Mouse (Mus musculus): Measurements from ENCODE around the gene Col1a1. TPM values are rescaled to one million over a fixed set of nuclear protein-coding genes. Genes with fewer than 3 reads are reported as not detected.

The Col1a1 gene
- polyA plus RNA-seq, 1 experiment from 2014 or later: 64.7 TPM

GRCm38 (mm10) chr11:94986435-94986834 is 50.4 kb downstream of the Col1a1 start:
- peaks cover 16% of the 10 kb centered on the region for H3K4me1 ChIP-seq (ENCODE audit: control insufficient read depth, insufficient read depth, low read length)
- H3K9me3 ChIP-seq (ENCODE audit: control insufficient read depth, low read length): no peaks in the 10 kb centered on the region
- 70% methylated on average over 2 of the region's 2 CpGs for WGBS
- H3K27me3 ChIP-seq (ENCODE audit: control insufficient read depth, insufficient read depth, low read length): no peaks in the 10 kb centered on the region
- H3K9ac ChIP-seq (replicated peaks; ENCODE audit: low read length): no peak overlapping the region
- H3K27ac ChIP-seq (replicated peaks; ENCODE audit: low read depth, low read length): no peak overlapping the region
- DNase-seq: no peak
- H3K4me3 ChIP-seq (replicated peaks; ENCODE audit: low read depth, low read length): no peak overlapping the region
- H3K4me2 ChIP-seq (ENCODE audit: low read length): no peak overlapping the region
- no peak for ATAC-seq (ENCODE audit: low FRiP score, low TSS enrichment)
- H3K36me3 ChIP-seq (ENCODE audit: control insufficient read depth, insufficient read depth, low read length): no peaks in the 10 kb centered on the region

- no peak overlapping the region for H3K27ac ChIP-seq (replicated peaks; ENCODE audit: low read depth, low read length)
- 0 out of 2 replicates have a peak overlapping the region, but pooled peaks have one; percentile 12 for H3K9ac ChIP-seq (replicated peaks; ENCODE audit: low read length)
- no peaks in the 10 kb centered on the region for H3K27me3 ChIP-seq (ENCODE audit: control insufficient read depth, insufficient read depth, low read length)
- no peak overlapping the region for H3K4me3 ChIP-seq (replicated peaks; ENCODE audit: low read depth, low read length)
- DNase-seq: no peak
- H3K4me1 ChIP-seq (ENCODE audit: control insufficient read depth, insufficient read depth, low read length): peaks cover 16% of the 10 kb centered on the region
- H3K4me2 ChIP-seq (ENCODE audit: low read length): no peak overlapping the region
- H3K9me3 ChIP-seq (ENCODE audit: control insufficient read depth, low read length): no peaks in the 10 kb centered on the region
- 41% methylated on average over 6 of the region's 6 CpGs for WGBS
- H3K36me3 ChIP-seq (ENCODE audit: control insufficient read depth, insufficient read depth, low read length): no peaks in the 10 kb centered on the region
- ATAC-seq (ENCODE audit: low FRiP score, low TSS enrichment): no peak
Measured at GRCm38 (mm10) chr11:94987341-94987740, 51.3 kb downstream of the Col1a1 start.

- Histone ChIP-seq H3K36me3 (ENCODE audit: control insufficient read depth, insufficient read depth, low read length) (no peaks in the 10 kb centered on the region), H3K4me2 (ENCODE audit: low read length) (no peak overlapping the region), H3K9ac (replicated peaks; ENCODE audit: low read length) (no peak overlapping the region), H3K4me3 (replicated peaks; ENCODE audit: low read depth, low read length) (no peak overlapping the region), H3K9me3 (ENCODE audit: control insufficient read depth, low read length) (no peaks in the 10 kb centered on the region), H3K27me3 (ENCODE audit: control insufficient read depth, insufficient read depth, low read length) (no peaks in the 10 kb centered on the region), H3K27ac (replicated peaks; ENCODE audit: low read depth, low read length) (no peak overlapping the region), H3K4me1 (ENCODE audit: control insufficient read depth, insufficient read depth, low read length) (peaks cover 16% of the 10 kb centered on the region)
- DNase-seq (no peak), ATAC-seq (ENCODE audit: low FRiP score, low TSS enrichment) (no peak)
- 85% methylated on average over 8 of the region's 8 CpGs for WGBS
Measured at GRCm38 (mm10) chr11:94987851-94988250, 51.8 kb downstream of the Col1a1 start.

- Histone ChIP-seq H3K4me1 (ENCODE audit: control insufficient read depth, insufficient read depth, low read length) (peaks cover 28% of the 10 kb centered on the region), H3K9ac (replicated peaks; ENCODE audit: low read length) (peak overlapping the region; percentile 79), H3K4me3 (replicated peaks; ENCODE audit: low read depth, low read length) (peak overlapping the region; percentile 94), H3K27ac (replicated peaks; ENCODE audit: low read depth, low read length) (peak overlapping the region; percentile 89), H3K4me2 (ENCODE audit: low read length) (peak overlapping the region; percentile 97), H3K9me3 (ENCODE audit: control insufficient read depth, low read length) (no peaks in the 10 kb centered on the region), H3K27me3 (ENCODE audit: control insufficient read depth, insufficient read depth, low read length) (no peaks in the 10 kb centered on the region), H3K36me3 (ENCODE audit: control insufficient read depth, insufficient read depth, low read length) (no peaks in the 10 kb centered on the region)
- DNase-seq (no peak), ATAC-seq (ENCODE audit: low FRiP score, low TSS enrichment) (no peak)
- WGBS: 21% methylated on average over 10 of the region's 10 CpGs
Measured at GRCm38 (mm10) chr11:94988780-94989561, 52.9 kb downstream of the Col1a1 start.

- H3K36me3 ChIP-seq (ENCODE audit: control insufficient read depth, insufficient read depth, low read length): no peaks in the 10 kb centered on the region
- peak; percentile 95 for DNase-seq
- ATAC-seq (ENCODE audit: low FRiP score, low TSS enrichment): peak; percentile 63
- H3K27ac ChIP-seq (replicated peaks; ENCODE audit: low read depth, low read length): peak overlapping the region; percentile 89
- H3K4me2 ChIP-seq (ENCODE audit: low read length): peak overlapping the region; percentile 97
- no peaks in the 10 kb centered on the region for H3K9me3 ChIP-seq (ENCODE audit: control insufficient read depth, low read length)
- H3K9ac ChIP-seq (replicated peaks; ENCODE audit: low read length): peak overlapping the region; percentile 79
- H3K4me1 ChIP-seq (ENCODE audit: control insufficient read depth, insufficient read depth, low read length): peaks cover 34% of the 10 kb centered on the region
- H3K27me3 ChIP-seq (ENCODE audit: control insufficient read depth, insufficient read depth, low read length): no peaks in the 10 kb centered on the region
- 3% methylated on average over 12 of the region's 12 CpGs for WGBS
- H3K4me3 ChIP-seq (replicated peaks; ENCODE audit: low read depth, low read length): peak overlapping the region; percentile 94
Measured at GRCm38 (mm10) chr11:94989562-94990017, 53.6 kb downstream of the Col1a1 start.

GRCm38 (mm10) chr11:94990102-94990748 is 54.2 kb downstream of the Col1a1 start:
- no peak for DNase-seq
- WGBS: 43% methylated on average over 6 of the region's 6 CpGs
- peak overlapping the region; percentile 97; the same call in 1 of the 2 replicates for H3K9ac ChIP-seq (replicated peaks; ENCODE audit: low read length)
- H3K9me3 ChIP-seq (ENCODE audit: control insufficient read depth, low read length): no peaks in the 10 kb centered on the region
- H3K4me2 ChIP-seq (ENCODE audit: low read length): peak overlapping the region; percentile 97
- H3K4me3 ChIP-seq (replicated peaks; ENCODE audit: low read depth, low read length): peak overlapping the region; percentile 94
- ATAC-seq (ENCODE audit: low FRiP score, low TSS enrichment): 0 out of 2 replicates have a peak, but pooled peaks have one; percentile 7
- H3K27me3 ChIP-seq (ENCODE audit: control insufficient read depth, insufficient read depth, low read length): no peaks in the 10 kb centered on the region
- peak overlapping the region; percentile 95 for H3K27ac ChIP-seq (replicated peaks; ENCODE audit: low read depth, low read length)
- H3K36me3 ChIP-seq (ENCODE audit: control insufficient read depth, insufficient read depth, low read length): no peaks in the 10 kb centered on the region
- H3K4me1 ChIP-seq (ENCODE audit: control insufficient read depth, insufficient read depth, low read length): peaks cover 40% of the 10 kb centered on the region

GRCm38 (mm10) chr11:94990749-94991577 is 54.9 kb downstream of the Col1a1 start, which contains the start of gene Ppp1r9b:
Gene Ppp1r9b, plus strand, starts transcription at chr11:94991035.
- H3K27me3 ChIP-seq (ENCODE audit: control insufficient read depth, insufficient read depth, low read length): no peaks in the 10 kb centered on the region
- DNase-seq (peak; percentile 95), ATAC-seq (ENCODE audit: low FRiP score, low TSS enrichment) (peak; percentile 88)
- H3K4me2 ChIP-seq (ENCODE audit: low read length): peak within 1 kb of the TSS; percentile 97
- under 1% methylated on average over 69 of the region's 69 CpGs for whole genome bisulfite sequencing
- peaks cover 48% of the 10 kb centered on the region for H3K4me1 ChIP-seq (ENCODE audit: control insufficient read depth, insufficient read depth, low read length)
- peak within 1 kb of the TSS; percentile 95 for H3K27ac ChIP-seq (replicated peaks; ENCODE audit: low read depth, low read length)
- H3K36me3 ChIP-seq (ENCODE audit: control insufficient read depth, insufficient read depth, low read length): no peaks in the 10 kb centered on the region
- H3K9me3 ChIP-seq (ENCODE audit: control insufficient read depth, low read length): no peaks in the 10 kb centered on the region
- H3K9ac ChIP-seq (replicated peaks; ENCODE audit: low read length): peak within 1 kb of the TSS; percentile 97
- H3K4me3 ChIP-seq (replicated peaks; ENCODE audit: low read depth, low read length): peak within 1 kb of the TSS; percentile 94
